8 mouse cellular contexts compared by ENCODE assay signal in genomic region chr6:121635076-121635475, GRCm38 (mm10). TPM values are rescaled to one million over a fixed set of nuclear protein-coding genes. Genes with fewer than 3 reads are reported as not detected.
DNase-seq lines count a peak whose midpoint lies in the region; ATAC-seq and TF ChIP-seq lines count a peak whose summit lies in the region.
"Had no signal": no experiment of that assay in that cellular context is flagged by ENCODE, and none has a peak within 500 bp of the region (broad histone marks: within the 10 kb centered on the region; RNA-seq: fewer than 3 reads in every experiment).

Gene A2m, plus strand, starts transcription at chr6:121635376.

- peak within 1 kb of the TSS; percentile 35 for H3K4me3 ChIP-seq in left cerebral cortex, adult 2 months
- H3K4me3 ChIP-seq in forebrain, embryonic 14.5 days (ENCODE audit: low read depth, low read length), result peak within 1 kb of the TSS; percentile 16; the same call in 1 of the 2 replicates
- H3K4me3 ChIP-seq in limb, embryonic 10.5 days, result peak within 1 kb of the TSS; percentile 36
- H3K4me3 ChIP-seq in neural tube, embryonic 12.5 days, result peak within 1 kb of the TSS; percentile 11; the same call in 1 of the 2 replicates

- H3K4me1 ChIP-seq in forebrain, embryonic 14.5 days (ENCODE audit: control insufficient read depth, insufficient read depth, low read length), result no peaks in the 10 kb centered on the region; the same call in 1 of the 2 replicates
- H3K4me1 ChIP-seq in limb, embryonic 10.5 days, result peaks cover 6% of the 10 kb centered on the region; the same call in 1 of the 2 replicates
- H3K4me1 ChIP-seq in neural tube, embryonic 12.5 days, result no peaks in the 10 kb centered on the region

- intact Hi-C loops in left cerebral cortex, adult 2 months (cut with DNase I), result no loop called here
- intact Hi-C loops in left cerebral cortex, postnatal 10 days (cut with DNase I), result no loop called here

- peak within 1 kb of the TSS; percentile 43; the same call in 1 of the 2 replicates for H3K9ac ChIP-seq in forebrain, embryonic 14.5 days (ENCODE audit: low read length)
- 0 out of 2 replicates have a peak within 1 kb of the TSS, but pooled peaks have one; percentile 21 for H3K9ac ChIP-seq in neural tube, embryonic 12.5 days

- H3K27ac ChIP-seq in left cerebral cortex, adult 2 months, result no peak within 1 kb of the TSS
- H3K27ac ChIP-seq in forebrain, embryonic 14.5 days (ENCODE audit: low read depth, low read length), result no peak within 1 kb of the TSS
- H3K27ac ChIP-seq in limb, embryonic 10.5 days, result peak within 1 kb of the TSS; percentile 40; the same call in 1 of the 2 replicates
- no peak within 1 kb of the TSS for H3K27ac ChIP-seq in neural tube, embryonic 12.5 days

- DNase-seq in left cerebral cortex, adult 2 months (ENCODE audit: extremely low spot score in 1 of 2, low spot score in 2 of 2), result no peak
- DNase-seq in left cerebral cortex, postnatal 10 days (ENCODE audit: extremely low spot score in 1 of 2, low spot score in 2 of 2), result no peak
- no peak for DNase-seq in forebrain, embryonic 14.5 days (ENCODE audit: low spot score)
- no peak for DNase-seq in limb, embryonic 10.5 days (ENCODE audit: low spot score)
- no peak for DNase-seq in thymus, postnatal 36 days
- DNase-seq in cerebellum, adult 8-10 months, result no peak

- no peaks in the 10 kb centered on the region for H3K36me3 ChIP-seq in forebrain, embryonic 14.5 days (ENCODE audit: control insufficient read depth, insufficient read depth, low read length)
- no peaks in the 10 kb centered on the region for H3K36me3 ChIP-seq in limb, embryonic 10.5 days
- H3K36me3 ChIP-seq in neural tube, embryonic 12.5 days, result no peaks in the 10 kb centered on the region

- TF ChIP-seq CTCF in left cerebral cortex, adult 2 months (IDR thresholded peaks at IDR 0.05), result no peak

- no peak for ATAC-seq in forebrain, embryonic 14.5 days
- ATAC-seq in neural tube, embryonic 12.5 days (ENCODE audit: low FRiP score, low read depth), result no peak

- no peaks in the 10 kb centered on the region for H3K27me3 ChIP-seq in forebrain, embryonic 14.5 days (replicated peaks; ENCODE audit: control insufficient read depth, insufficient read depth, low read length)
- no peaks in the 10 kb centered on the region for H3K27me3 ChIP-seq in limb, embryonic 10.5 days (ENCODE audit: low read depth, poor library complexity, severe bottlenecking)
- H3K27me3 ChIP-seq in neural tube, embryonic 12.5 days (replicated peaks), result no peaks in the 10 kb centered on the region

- H3K4me2 ChIP-seq in forebrain, embryonic 14.5 days (ENCODE audit: low read length), result peak within 1 kb of the TSS; percentile 46
- H3K4me2 ChIP-seq in neural tube, embryonic 12.5 days (replicated peaks), result peak within 1 kb of the TSS; percentile 51

- whole genome bisulfite sequencing in forebrain, embryonic 14.5 days, result 91% methylated on average over 8 of the region's 8 CpGs
- 89% methylated on average over 8 of the region's 8 CpGs for WGBS in limb, embryonic 10.5 days
- WGBS in neural tube, embryonic 12.5 days, result 84% methylated on average over 8 of the region's 8 CpGs

- no peaks in the 10 kb centered on the region for H3K9me3 ChIP-seq in forebrain, embryonic 14.5 days (replicated peaks; ENCODE audit: control insufficient read depth, low read length)
- H3K9me3 ChIP-seq in limb, embryonic 10.5 days (replicated peaks), result no peaks in the 10 kb centered on the region
- no peaks in the 10 kb centered on the region for H3K9me3 ChIP-seq in neural tube, embryonic 12.5 days

RNA-seq across cellular contexts. Expression of gene A2m, which starts in this region (rescaled TPM):
- total RNA-seq in left cerebral cortex, adult 2 months (2021), result 1 to 10 TPM; 2.6 to 2.9 TPM
- total RNA-seq in left cerebral cortex, postnatal 10 days (2021), result 1 to 10 TPM; 3.0 to 3.2 TPM
- 3.7 and 6.6 TPM in 2 replicates for polyA plus RNA-seq in forebrain, embryonic 14.5 days (2014; fragmentation: Nextera tagmentation; extraction: Ambion mirVana)
- 0.80 and 1.3 TPM in 2 replicates for polyA plus RNA-seq in limb, embryonic 10.5 days (2016; fragmentation: Nextera tagmentation; extraction: Ambion mirVana)
- 3.4 and 3.7 TPM in 2 replicates for polyA plus RNA-seq in neural tube, embryonic 12.5 days (2016; fragmentation: Nextera tagmentation; extraction: Ambion mirVana)
- total RNA-seq: MEL had no signal
